Comparison of ENCODE assay signal across 7 mouse cellular contexts in genomic region chr13:17432139-17432916, GRCm38 (mm10).
DNase-seq lines count a peak whose midpoint lies in the region; ATAC-seq and TF ChIP-seq lines count a peak whose summit lies in the region.

No protein-coding gene starts in this region.

- H3K4me2 ChIP-seq in kidney, embryonic 15.5 days: no peak overlapping the region

- ATAC-seq in activated CD4-positive, CD25-positive, alpha-beta regulatory T cell, adult 4 months: peak; percentile 23
- 0 out of 2 replicates have a peak, but pooled peaks have one; percentile 60 for ATAC-seq in kidney, embryonic 15.5 days (replicated peaks; ENCODE audit: low FRiP score)

- no peak overlapping the region for H3K9ac ChIP-seq in kidney, embryonic 15.5 days

- H3K36me3 ChIP-seq in embryonic facial prominence, embryonic 10.5 days (replicated peaks): no peaks in the 10 kb centered on the region
- H3K36me3 ChIP-seq in kidney, embryonic 15.5 days: no peaks in the 10 kb centered on the region

- no peaks in the 10 kb centered on the region for H3K9me3 ChIP-seq in embryonic facial prominence, embryonic 10.5 days
- no peaks in the 10 kb centered on the region for H3K9me3 ChIP-seq in kidney, embryonic 15.5 days (replicated peaks)

- no peak overlapping the region for H3K27ac ChIP-seq in embryonic facial prominence, embryonic 10.5 days (replicated peaks)
- H3K27ac ChIP-seq in kidney, embryonic 15.5 days: no peak overlapping the region

- peak; percentile 25; the same call in 1 of the 2 replicates for TF ChIP-seq CTCF in lung, adult 2 months (IDR thresholded peaks at IDR 0.05; ENCODE audit: insufficient read depth, low read length)

- DNase-seq in lung, adult 2 months: no peak
- no peak for DNase-seq in lung, postnatal 4 days
- DNase-seq in embryonic facial prominence, embryonic 10.5 days (ENCODE audit: low spot score): peak; percentile 8
- peak; percentile 64 for DNase-seq in mesoderm, embryonic 11.5 days (ENCODE audit: low read depth, low spot score)
- peak; percentile 9 for DNase-seq in yolk sac, embryonic 10.5 days (ENCODE audit: low spot score)

- no peak for TF ChIP-seq POLR2A in lung, adult 2 months (IDR thresholded peaks at IDR 0.05; ENCODE audit: borderline replicate concordance, extremely low read depth, low read depth, low read length)

- no peaks in the 10 kb centered on the region for H3K27me3 ChIP-seq in embryonic facial prominence, embryonic 10.5 days (replicated peaks; ENCODE audit: low read depth, poor library complexity, severe bottlenecking)
- H3K27me3 ChIP-seq in kidney, embryonic 15.5 days: no peaks in the 10 kb centered on the region

- no peaks in the 10 kb centered on the region for H3K4me1 ChIP-seq in lung, adult 2 months (ENCODE audit: control insufficient read depth, insufficient read depth, low read length)
- H3K4me1 ChIP-seq in embryonic facial prominence, embryonic 10.5 days: no peaks in the 10 kb centered on the region
- no peaks in the 10 kb centered on the region for H3K4me1 ChIP-seq in kidney, embryonic 15.5 days

- WGBS in lung, adult 2 months: 45% methylated on average over 7 of the region's 7 CpGs
- WGBS in embryonic facial prominence, embryonic 10.5 days: 45% methylated on average over 7 of the region's 7 CpGs
- 45% methylated on average over 7 of the region's 7 CpGs for WGBS in kidney, embryonic 15.5 days

- no peak overlapping the region for H3K4me3 ChIP-seq in lung, adult 2 months (replicated peaks; ENCODE audit: extremely low read depth, low read depth, low read length)
- H3K4me3 ChIP-seq in embryonic facial prominence, embryonic 10.5 days: no peak overlapping the region
- no peak overlapping the region for H3K4me3 ChIP-seq in kidney, embryonic 15.5 days (replicated peaks)

Comparison
In these comparisons a context has a peak if more than half of its experiments do, and no peak if none do; other contexts are left out.
1. DNase-seq: peak in embryonic facial prominence, embryonic 10.5 days (single experiment), mesoderm, embryonic 11.5 days (single experiment) and yolk sac, embryonic 10.5 days (single experiment); none in lung, adult 2 months (single experiment) and lung, postnatal 4 days (0 of 2).